Mouse (Mus musculus) spleen, adult 2 months (tissue): Measurements from ENCODE around the gene C4bp.

Source experiments
- CTCF ChIP-seq: fragments of 200-500 bp; IDR thresholded peaks from 2 replicates; pipeline ENCODE4 v1.5.1; 2011; ENCODE audit warnings: mild to moderate bottlenecking, inconsistent platforms; ENCODE audit not compliant: insufficient read depth, insufficient read length, insufficient replicate concordance; ENCODE audit errors: extremely low read depth
- POLR2A ChIP-seq: fragments of 200-500 bp; IDR thresholded peaks from 2 replicates; pipeline ENCODE4 v1.6.1; 2011; ENCODE audit warnings: low read depth, low read length, inconsistent platforms

- TF ChIP-seq CTCF (no peak), POLR2A (no peak)
Observed at GRCm38 (mm10) chr1:130681656-130682413, 20.4 kb upstream of the C4bp start.
